Mouse (Mus musculus): ENCODE results near the gene Golgb1. TPM values are rescaled to one million over a fixed set of nuclear protein-coding genes. Genes with fewer than 3 reads are reported as not detected.

Golgb1 gene
- polyA plus RNA-seq, 2 experiments, result 13.3 to 26.4 TPM

DNA sequence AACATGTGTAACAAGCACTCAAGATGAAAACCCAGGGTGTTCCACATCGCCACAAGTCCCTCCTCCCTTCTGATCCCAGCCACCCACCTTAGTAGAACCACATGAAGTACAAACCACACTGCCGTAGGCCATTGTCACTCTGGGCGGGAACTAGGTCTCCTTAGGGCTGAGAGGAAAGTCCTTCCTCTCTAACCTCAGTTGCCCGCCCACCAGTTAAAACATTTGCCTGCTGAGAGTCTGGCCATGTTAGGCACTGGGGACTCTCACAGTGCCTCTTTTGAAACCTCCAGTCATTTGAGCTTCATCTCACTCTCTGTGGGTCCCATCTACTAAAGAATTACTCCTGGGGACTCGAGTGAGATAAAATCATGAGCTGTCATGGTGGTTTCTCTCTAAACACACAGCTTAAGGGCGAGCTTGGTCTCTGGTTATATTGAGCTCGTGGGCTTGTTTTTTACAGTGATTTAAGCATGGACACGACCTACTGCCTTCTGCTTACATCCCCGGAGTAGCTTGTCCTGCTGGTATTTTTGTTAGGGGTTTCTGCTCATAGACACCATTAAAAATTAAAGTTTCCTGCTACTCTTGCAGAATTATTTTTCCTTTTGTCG, 52.7 kb downstream of the Golgb1 start:
- H3K4me1 ChIP-seq (replicated peaks; ENCODE audit: control insufficient read depth in 2 of 2, insufficient read depth in 2 of 2, low read length in 1 of 2), result no peaks in the 10 kb centered on the region
- no peaks in the 10 kb centered on the region for H3K27me3 ChIP-seq (ENCODE audit: control insufficient read depth, insufficient read depth, low read length)
- H3K9me3 ChIP-seq (ENCODE audit: control insufficient read depth, low read length), result no peaks in the 10 kb centered on the region
- no peak overlapping the region for H3K4me2 ChIP-seq (ENCODE audit: low read depth)
- no peak for TF ChIP-seq CTCF (IDR thresholded peaks at IDR 0.05; ENCODE audit: low read depth)
- no peak for TF ChIP-seq EP300 (IDR thresholded peaks at IDR 0.05; ENCODE audit: low read depth)
- 55% methylated on average over 10 of the region's 10 CpGs for WGBS (ENCODE audit: insufficient replicate concordance)
- DNase-seq (ENCODE audit: low read depth in 3 of 3, low spot score in 3 of 3) (no peak), ATAC-seq (ENCODE audit: insufficient read depth) (no peak)
- peaks cover 16% of the 10 kb centered on the region for H3K36me3 ChIP-seq (replicated peaks; ENCODE audit: control insufficient read depth, insufficient read depth, low read depth)
- H3K27ac ChIP-seq, result no peak overlapping the region
- H3K9ac ChIP-seq (replicated peaks), result no peak overlapping the region
- H3K4me3 ChIP-seq (ENCODE audit: insufficient read depth in 1 of 2, low read depth in 2 of 2, low read length in 2 of 2), result no peak overlapping the region

DNA sequence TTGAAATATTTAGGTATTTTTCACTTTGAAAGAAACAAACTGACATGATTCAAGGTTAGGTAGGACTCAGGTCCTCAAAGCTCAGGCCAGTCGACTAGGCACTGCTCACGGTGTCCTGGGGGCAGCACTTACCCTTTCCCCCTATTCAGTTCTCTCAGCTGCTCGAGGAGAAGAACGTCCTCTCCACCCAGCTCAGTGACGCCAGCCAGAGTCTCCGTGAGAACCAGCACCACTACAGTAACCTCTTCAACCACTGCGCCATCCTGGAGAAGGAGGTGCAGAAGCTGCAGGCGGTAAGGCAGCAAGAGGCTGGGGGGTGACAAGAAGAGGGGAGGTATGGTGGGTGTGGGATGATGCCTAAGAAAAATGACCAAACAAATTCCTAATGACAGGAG, 53.2 kb downstream of the Golgb1 start:
- Histone ChIP-seq H3K27me3 (ENCODE audit: control insufficient read depth, insufficient read depth, low read length) (no peaks in the 10 kb centered on the region), H3K4me3 (ENCODE audit: insufficient read depth in 1 of 2, low read depth in 2 of 2, low read length in 2 of 2) (no peak overlapping the region), H3K27ac (no peak overlapping the region), H3K4me2 (ENCODE audit: low read depth) (no peak overlapping the region), H3K9ac (replicated peaks) (no peak overlapping the region), H3K4me1 (replicated peaks; ENCODE audit: control insufficient read depth in 2 of 2, insufficient read depth in 2 of 2, low read length in 1 of 2) (no peaks in the 10 kb centered on the region), H3K36me3 (replicated peaks; ENCODE audit: control insufficient read depth, insufficient read depth, low read depth) (peaks cover 16% of the 10 kb centered on the region), H3K9me3 (ENCODE audit: control insufficient read depth, low read length) (no peaks in the 10 kb centered on the region)
- ATAC-seq (ENCODE audit: insufficient read depth) (no peak), DNase-seq (ENCODE audit: low read depth in 3 of 3, low spot score in 3 of 3) (no peak)
- TF ChIP-seq EP300 (IDR thresholded peaks at IDR 0.05; ENCODE audit: low read depth) (no peak), CTCF (IDR thresholded peaks at IDR 0.05; ENCODE audit: low read depth) (no peak)
- WGBS (ENCODE audit: insufficient replicate concordance), result 82% methylated on average over 8 of the region's 8 CpGs

- WGBS (ENCODE audit: insufficient replicate concordance), result 87% methylated on average over 7 of the region's 7 CpGs
- Histone ChIP-seq H3K9ac (replicated peaks) (no peak overlapping the region), H3K27me3 (ENCODE audit: control insufficient read depth, insufficient read depth, low read length) (no peaks in the 10 kb centered on the region), H3K4me1 (replicated peaks; ENCODE audit: control insufficient read depth in 2 of 2, insufficient read depth in 2 of 2, low read length in 1 of 2) (peaks cover 0 to 4% of the 10 kb centered on the region in 2 experiments; a peak in 3 of 4 replicates), H3K4me2 (ENCODE audit: low read depth) (no peak overlapping the region), H3K4me3 (ENCODE audit: insufficient read depth in 1 of 2, low read depth in 2 of 2, low read length in 2 of 2) (no peak overlapping the region), H3K36me3 (replicated peaks; ENCODE audit: control insufficient read depth, insufficient read depth, low read depth) (peaks cover 16% of the 10 kb centered on the region), H3K27ac (no peak overlapping the region), H3K9me3 (ENCODE audit: control insufficient read depth, low read length) (no peaks in the 10 kb centered on the region)
- no peak for ATAC-seq (ENCODE audit: insufficient read depth)
- no peak for DNase-seq (ENCODE audit: low read depth in 3 of 3, low spot score in 3 of 3)
- TF ChIP-seq CTCF (IDR thresholded peaks at IDR 0.05; ENCODE audit: low read depth) (no peak), EP300 (IDR thresholded peaks at IDR 0.05; ENCODE audit: low read depth) (no peak)
Measured at GRCm38 (mm10) chr16:36929216-36929615, 54.3 kb downstream of the Golgb1 start.

DNA sequence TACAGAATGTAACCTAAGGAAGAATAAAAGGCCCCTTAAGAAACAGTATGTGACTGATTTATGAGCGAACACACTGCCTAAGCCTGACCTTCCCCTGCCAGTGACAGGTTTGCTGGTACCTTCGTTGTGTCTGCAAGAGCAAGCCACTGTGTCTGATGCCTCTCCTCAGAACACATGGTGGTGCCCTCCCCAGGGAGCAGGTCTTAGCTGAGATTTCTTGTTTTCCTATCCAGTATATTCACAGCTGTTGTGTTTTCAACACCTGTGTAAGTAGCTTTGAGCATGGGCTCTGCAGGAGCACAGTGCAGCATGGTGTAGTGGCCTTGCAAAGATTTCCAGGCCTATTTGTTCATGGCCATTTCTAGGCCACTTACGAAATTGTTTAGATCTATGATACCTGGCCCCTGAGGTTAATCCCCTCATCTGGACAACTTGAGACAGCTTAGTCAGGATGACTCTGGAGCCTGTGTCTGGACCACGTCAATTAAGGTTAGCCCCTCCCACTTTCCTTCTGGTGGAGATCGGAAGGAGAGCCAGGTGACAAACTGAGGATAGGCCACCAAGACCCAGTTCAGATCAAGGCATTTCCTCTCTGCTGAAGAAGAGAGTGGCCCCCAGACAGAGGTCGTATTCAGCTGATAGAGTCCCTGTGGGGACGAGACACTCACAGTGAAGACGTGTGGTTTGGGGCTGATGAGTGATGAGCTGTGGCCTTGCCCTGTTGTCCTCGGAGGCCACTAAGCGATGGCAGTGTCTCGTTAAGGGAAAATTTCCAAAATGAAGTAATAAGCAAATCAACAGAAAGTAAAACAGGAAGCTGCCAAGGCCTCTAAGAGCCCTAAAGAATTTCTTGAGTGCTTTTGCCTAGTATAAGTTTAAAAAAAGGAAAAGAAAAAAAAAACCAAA, 55.5 kb downstream of the Golgb1 start:
- TF ChIP-seq CTCF (IDR thresholded peaks at IDR 0.05; ENCODE audit: low read depth) (no peak), EP300 (IDR thresholded peaks at IDR 0.05; ENCODE audit: low read depth) (no peak)
- no peak overlapping the region for H3K9ac ChIP-seq (replicated peaks)
- 66% methylated on average over 11 of the region's 11 CpGs for WGBS (ENCODE audit: insufficient replicate concordance)
- no peak overlapping the region for H3K4me2 ChIP-seq (ENCODE audit: low read depth)
- no peaks in the 10 kb centered on the region for H3K27me3 ChIP-seq (ENCODE audit: control insufficient read depth, insufficient read depth, low read length)
- peaks cover 0 to 11% of the 10 kb centered on the region in 2 experiments; a peak in 3 of 4 replicates for H3K4me1 ChIP-seq (replicated peaks; ENCODE audit: control insufficient read depth in 2 of 2, insufficient read depth in 2 of 2, low read length in 1 of 2)
- no peak overlapping the region for H3K27ac ChIP-seq
- H3K9me3 ChIP-seq (ENCODE audit: control insufficient read depth, low read length), result no peaks in the 10 kb centered on the region
- DNase-seq (ENCODE audit: low read depth in 3 of 3, low spot score in 3 of 3) (no peak), ATAC-seq (ENCODE audit: insufficient read depth) (no peak)
- peaks cover 16% of the 10 kb centered on the region for H3K36me3 ChIP-seq (replicated peaks; ENCODE audit: control insufficient read depth, insufficient read depth, low read depth)
- no peak overlapping the region for H3K4me3 ChIP-seq (ENCODE audit: insufficient read depth in 1 of 2, low read depth in 2 of 2, low read length in 2 of 2)

DNA sequence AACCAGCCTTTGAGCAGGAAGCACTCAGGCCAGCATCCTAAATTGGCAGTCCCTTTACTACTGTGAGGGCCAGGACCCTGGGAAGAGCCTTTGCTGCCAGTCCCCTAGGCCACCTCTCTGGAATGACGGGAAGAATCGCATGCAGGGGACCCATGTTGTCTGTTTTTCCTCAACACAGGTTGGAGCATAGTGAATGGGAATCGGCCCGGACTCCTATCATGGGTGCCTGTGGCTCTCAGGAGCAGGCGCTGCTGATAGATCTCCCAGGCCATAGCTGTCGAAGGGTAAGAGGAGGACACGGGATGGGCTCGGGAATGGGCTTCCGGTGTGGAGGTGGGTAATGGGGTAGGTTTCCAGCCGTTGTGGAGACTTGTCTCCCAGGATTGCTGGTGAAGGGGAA, 56.4 kb downstream of the Golgb1 start:
- DNase-seq (ENCODE audit: low read depth in 3 of 3, low spot score in 3 of 3) (no peak), ATAC-seq (ENCODE audit: insufficient read depth) (no peak)
- Histone ChIP-seq H3K4me3 (ENCODE audit: insufficient read depth in 1 of 2, low read depth in 2 of 2, low read length in 2 of 2) (no peak overlapping the region), H3K36me3 (replicated peaks; ENCODE audit: control insufficient read depth, insufficient read depth, low read depth) (peaks cover 13% of the 10 kb centered on the region), H3K27ac (no peak overlapping the region), H3K4me2 (ENCODE audit: low read depth) (no peak overlapping the region), H3K9ac (replicated peaks) (no peak overlapping the region), H3K9me3 (ENCODE audit: control insufficient read depth, low read length) (no peaks in the 10 kb centered on the region), H3K27me3 (ENCODE audit: control insufficient read depth, insufficient read depth, low read length) (no peaks in the 10 kb centered on the region), H3K4me1 (replicated peaks; ENCODE audit: control insufficient read depth in 2 of 2, insufficient read depth in 2 of 2, low read length in 1 of 2) (peaks cover 0 to 11% of the 10 kb centered on the region in 2 experiments; a peak in 3 of 4 replicates)
- 87% methylated on average over 10 of the region's 10 CpGs for WGBS (ENCODE audit: insufficient replicate concordance)
- TF ChIP-seq CTCF (IDR thresholded peaks at IDR 0.05; ENCODE audit: low read depth) (no peak), EP300 (IDR thresholded peaks at IDR 0.05; ENCODE audit: low read depth) (no peak)
